Mouse (Mus musculus) thymus, postnatal 25 days (tissue): Measurements from ENCODE around the gene Arhgap15.

ENCODE experiments used
- DNase-seq: peaks from one replicate; pipeline ENCODE4 v3.0.0; 2022

The Arhgap15 gene

DNA sequence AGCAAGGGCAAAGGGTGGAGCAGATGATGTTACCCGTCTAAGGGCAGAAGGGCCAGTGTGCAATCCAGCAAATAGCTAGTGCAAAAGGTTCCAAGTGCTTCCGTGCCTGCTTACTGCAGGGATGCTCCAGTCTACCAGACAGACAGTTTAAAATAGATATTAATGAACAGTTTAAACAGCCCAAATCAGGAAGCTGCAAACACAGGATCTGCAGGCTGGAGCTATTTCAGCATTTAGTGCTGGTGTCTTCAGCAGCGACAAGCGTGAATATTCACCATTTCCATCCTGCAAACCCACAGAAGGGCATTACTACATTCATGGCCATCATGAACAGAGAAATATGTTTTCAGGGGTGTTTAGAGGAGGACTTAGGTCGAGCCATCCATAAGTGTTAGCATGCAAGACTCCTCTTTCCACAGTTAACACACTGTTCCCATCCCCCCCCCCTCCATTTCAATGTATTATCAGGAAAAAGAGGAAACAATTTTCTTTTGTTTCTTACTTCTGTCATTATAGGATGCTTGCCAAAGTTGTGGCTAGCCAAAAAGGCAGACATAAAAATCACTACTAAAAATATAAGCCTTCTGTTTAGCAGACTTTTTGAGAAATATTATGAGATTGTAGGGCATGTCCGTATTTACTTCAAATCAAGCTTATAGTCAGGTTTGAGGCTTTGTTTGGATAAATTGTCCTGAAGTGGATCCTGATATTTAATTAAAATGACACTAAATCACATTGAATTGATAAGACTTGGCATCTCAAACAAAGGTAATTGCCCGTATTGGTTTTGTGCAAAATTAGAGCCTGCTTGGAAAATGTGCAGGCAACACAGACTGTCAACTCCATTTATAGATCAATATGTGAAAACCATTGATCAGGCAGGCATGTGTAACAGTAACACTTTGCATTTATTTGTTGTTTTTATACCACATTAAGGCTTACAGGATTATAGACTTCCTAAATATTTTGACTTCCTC is 35.4 kb downstream of the Arhgap15 start:
- no peak for DNase-seq

- no peak for DNase-seq
Observed at GRCm38 (mm10) chr2:43786101-43786500, 37.5 kb downstream of the Arhgap15 start.

- no peak for DNase-seq
Observed at GRCm38 (mm10) chr2:43787141-43787540, 38.5 kb downstream of the Arhgap15 start.

DNA sequence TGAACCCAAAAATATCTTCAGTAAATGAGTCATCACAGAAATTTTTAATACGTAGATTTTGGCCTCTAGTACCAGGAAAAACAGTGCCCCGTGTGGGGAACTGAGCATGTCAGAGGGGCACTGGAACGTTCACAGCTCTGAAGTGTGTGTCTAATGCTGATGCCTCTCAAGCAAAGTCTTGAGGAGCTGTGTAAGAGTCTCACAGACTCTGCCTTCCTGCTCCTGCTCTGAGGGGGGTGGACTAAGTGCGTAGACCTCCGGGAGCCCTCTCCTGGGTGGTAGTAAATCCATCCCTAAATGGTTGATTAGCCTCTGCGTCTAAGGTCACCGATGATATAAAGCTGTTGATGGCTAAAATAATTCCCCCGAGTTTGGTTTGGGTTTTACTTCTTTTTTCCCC is 39.9 kb downstream of the Arhgap15 start:
- no peak for DNase-seq

DNA sequence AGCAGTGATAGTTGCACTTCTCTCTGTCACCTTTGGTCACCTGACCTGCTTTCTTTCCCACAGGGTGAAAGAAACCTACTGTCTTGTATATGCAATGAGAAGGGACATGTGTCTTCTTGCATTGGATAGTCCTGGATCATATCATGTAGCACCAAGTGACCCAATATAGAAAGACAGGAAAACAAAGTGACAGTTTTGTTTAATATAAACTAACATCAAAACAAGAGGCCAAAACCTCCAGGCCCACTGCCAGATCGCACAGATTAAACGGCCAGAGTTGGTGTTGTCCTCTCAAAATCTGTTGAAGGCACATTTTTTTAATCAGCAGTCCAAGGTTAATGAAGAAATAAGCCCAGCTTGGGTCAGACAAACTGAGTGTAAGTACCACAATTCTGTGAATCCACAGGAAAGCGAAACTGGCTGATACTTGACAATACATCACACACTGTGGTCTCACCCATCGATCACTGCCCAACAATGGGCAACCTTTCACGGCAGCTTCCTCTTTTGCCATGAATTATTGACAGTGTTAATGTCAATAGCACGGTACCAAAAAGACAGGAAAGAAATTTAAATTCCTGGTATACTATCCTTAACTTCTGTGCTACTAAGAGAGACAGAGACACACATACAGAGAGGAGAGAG is 41.5 kb downstream of the Arhgap15 start:
- no peak for DNase-seq

- no peak for DNase-seq
Observed at GRCm38 (mm10) chr2:43791575-43791974, 43.0 kb downstream of the Arhgap15 start.

GRCm38 (mm10) chr2:43793105-43793504 is 44.5 kb downstream of the Arhgap15 start:
- no peak for DNase-seq

DNA sequence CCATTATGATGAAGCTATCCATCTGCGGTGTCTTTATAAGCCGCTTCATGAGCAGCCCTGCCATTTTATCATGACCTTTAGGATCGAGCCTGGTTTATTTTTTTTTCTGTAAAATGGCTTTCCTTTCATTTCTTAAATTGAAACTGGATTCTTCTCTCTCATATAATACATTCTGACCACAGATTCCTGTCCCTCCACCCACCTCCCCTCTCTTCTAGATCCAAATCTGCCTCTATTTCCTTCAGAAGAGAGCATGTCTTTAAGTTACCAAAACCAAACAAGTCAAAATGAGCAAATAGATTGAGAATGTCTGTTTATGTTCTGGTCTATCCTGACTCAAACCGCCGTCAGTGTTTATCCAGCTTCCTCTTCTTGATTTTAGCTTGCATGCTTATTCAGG is 46.1 kb downstream of the Arhgap15 start:
- no peak for DNase-seq

DNA sequence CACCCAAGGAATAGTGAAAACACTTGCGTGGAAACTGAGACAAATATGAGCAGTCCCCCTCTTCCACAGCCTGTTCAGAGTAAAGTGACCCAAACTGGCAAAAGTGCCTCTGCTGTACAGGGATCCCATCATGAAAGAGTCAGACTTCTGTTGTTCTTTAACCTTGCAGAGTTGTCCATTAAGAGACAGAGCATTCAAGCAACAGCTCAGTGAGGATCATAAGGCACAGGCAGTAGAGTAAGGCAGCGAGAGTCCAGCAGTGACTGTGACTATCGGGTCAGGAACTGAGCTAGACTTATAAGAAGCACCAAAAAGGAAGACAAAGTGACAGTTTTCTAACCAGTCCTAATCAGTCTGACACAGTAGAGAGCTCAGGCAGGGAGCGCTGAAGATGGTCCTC is 47.8 kb downstream of the Arhgap15 start:
- DNase-seq = no peak

- DNase-seq = no peak
Observed at GRCm38 (mm10) chr2:43805960-43806744, 57.5 kb downstream of the Arhgap15 start.

- DNase-seq = no peak
Observed at GRCm38 (mm10) chr2:43815896-43816787, 67.5 kb downstream of the Arhgap15 start.

- DNase-seq = no peak
Observed at GRCm38 (mm10) chr2:43816788-43817581, 68.4 kb downstream of the Arhgap15 start.

GRCm38 (mm10) chr2:43835931-43836330 is 87.3 kb downstream of the Arhgap15 start:
- DNase-seq = no peak

DNA sequence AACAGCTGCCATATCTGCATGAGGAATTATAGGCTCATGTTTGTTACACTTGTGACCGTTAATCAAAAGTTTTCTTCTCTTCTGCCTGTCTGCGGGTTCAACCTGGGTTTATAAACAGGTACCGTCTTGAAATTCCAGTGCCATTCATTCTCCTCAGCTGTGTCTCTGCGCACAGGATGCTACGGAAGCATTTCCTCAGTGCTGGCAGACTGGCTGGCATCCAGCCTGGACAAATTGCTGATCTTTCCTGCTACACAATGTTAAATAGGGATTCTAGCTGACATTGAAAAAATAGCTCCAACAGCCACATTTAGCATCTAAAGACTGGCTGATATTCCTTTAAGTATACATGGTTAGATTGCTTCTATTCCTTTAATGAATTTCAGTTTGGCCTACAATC is 93.0 kb downstream of the Arhgap15 start:
- DNase-seq = no peak

DNA sequence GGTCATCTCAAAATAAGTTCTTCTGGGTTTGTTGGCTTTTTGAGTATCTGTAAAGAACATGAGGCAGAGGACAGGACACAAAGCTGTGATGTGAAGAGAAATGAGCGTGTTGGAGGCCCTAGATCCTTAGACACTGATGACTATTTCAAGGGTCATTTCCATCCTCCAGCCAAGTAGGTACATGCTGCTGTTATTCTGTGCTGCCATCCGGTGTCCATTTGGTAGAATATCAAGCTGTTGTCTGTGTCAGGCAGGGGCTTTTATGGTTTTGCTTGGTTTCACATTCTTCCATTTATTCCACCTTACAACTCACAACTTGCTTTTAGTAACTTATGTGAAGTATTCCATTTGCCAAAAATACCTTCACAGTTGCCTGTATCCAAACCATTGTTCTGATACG is 102.6 kb downstream of the Arhgap15 start:
- peak; percentile 4 for DNase-seq

GRCm38 (mm10) chr2:43862709-43863108 is 114.1 kb downstream of the Arhgap15 start:
- DNase-seq = no peak

DNA sequence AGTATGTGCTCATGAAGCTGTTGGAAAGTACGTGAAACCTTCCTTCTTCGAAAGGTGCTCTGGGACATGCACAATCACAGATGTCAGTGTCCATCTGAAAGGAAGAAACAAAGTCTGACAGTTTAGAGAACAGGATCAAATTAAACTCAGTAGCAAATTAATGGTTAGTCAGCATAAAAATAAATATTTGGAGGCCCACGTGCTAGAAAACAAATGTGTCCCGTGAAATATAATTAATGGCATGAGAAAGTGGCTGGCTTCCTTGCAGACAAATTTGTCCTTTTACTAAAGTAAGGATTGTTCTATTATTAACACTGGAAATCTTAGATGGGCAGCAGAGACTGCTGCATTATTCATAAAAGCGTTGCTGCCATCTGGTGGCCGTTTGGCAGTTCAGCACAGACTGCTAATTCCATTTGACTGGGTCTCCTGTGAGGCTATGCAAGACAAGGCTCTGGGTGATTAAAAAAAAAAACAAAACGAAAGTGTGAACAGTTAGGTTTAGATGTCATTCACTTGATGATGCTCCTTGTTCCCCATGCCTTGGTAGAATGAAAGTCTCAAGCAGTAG is 153.9 kb downstream of the Arhgap15 start:
- DNase-seq = peak; percentile 63

DNA sequence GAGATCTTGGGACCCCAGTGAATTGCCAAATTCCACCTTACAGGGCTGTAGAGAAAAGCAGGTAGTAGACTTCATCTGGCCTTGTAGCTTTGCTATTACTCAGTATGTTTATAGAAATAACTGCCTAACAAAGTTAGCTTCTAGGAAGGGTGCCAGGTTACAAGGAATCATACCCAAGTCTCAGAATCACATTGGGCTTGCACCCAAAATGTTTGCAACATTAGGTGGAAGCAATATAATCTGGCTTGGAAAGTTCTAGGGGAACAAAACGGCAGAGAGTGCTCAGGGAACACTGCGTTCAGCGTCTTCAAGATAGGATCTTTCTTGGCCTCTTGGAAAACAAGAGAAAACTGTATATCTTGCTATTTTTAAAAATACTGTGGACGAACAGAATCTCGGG is 158.9 kb downstream of the Arhgap15 start:
- no peak for DNase-seq

- no peak for DNase-seq
Observed at GRCm38 (mm10) chr2:43914104-43914503, 165.5 kb downstream of the Arhgap15 start.

GRCm38 (mm10) chr2:43923863-43924340 is 175.3 kb downstream of the Arhgap15 start:
- DNase-seq = no peak

GRCm38 (mm10) chr2:43931687-43932086 is 183.1 kb downstream of the Arhgap15 start:
- DNase-seq = no peak
